Mouse (Mus musculus): ENCODE data around the gene Tnnt3. TPM values are rescaled to one million over a fixed set of nuclear protein-coding genes. Genes with fewer than 3 reads are reported as not detected.

Tnnt3 gene
- polyA plus RNA-seq, 1 experiment from 2014 or later: 1.6 TPM

- 0 out of 2 replicates have a peak, but pooled peaks have one; percentile 20 for ATAC-seq (replicated peaks)
- Histone ChIP-seq H3K4me2 (peak overlapping the region; percentile 28), H3K9ac (0 out of 2 replicates have a peak overlapping the region, but pooled peaks have one; percentile 6), H3K27me3 (replicated peaks) (no peaks in the 10 kb centered on the region), H3K4me1 (peaks cover 12% of the 10 kb centered on the region), H3K36me3 (replicated peaks) (no peaks in the 10 kb centered on the region), H3K4me3 (no peak overlapping the region), H3K9me3 (no peaks in the 10 kb centered on the region), H3K27ac (peak overlapping the region; percentile 35)
- 45% methylated on average over 21 of the region's 21 CpGs for WGBS
These were observed 17.8 kb downstream of the Tnnt3 start for GRCm38 (mm10) chr7:142516221-142516978.

DNA sequence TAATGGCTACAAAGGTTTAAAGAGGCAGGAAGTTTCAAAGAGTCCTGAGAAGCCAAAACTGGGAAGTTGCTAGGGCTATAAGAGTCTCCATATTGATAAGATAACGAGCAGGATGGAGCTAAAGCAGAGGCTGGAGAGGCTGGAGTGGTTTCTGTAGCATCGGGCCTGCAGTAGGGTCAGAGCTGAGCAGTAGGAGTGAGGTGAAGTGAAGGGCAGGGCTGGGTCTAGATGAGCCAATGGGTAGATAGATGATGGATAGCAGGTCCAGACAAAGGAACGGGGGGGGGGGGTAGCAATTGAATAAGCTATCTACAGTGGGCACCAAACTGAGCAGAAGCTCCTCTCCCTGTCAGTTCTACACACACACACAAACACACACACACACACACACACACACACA is 18.9 kb downstream of the Tnnt3 start:
- Histone ChIP-seq H3K9ac (no peak overlapping the region), H3K36me3 (replicated peaks) (no peaks in the 10 kb centered on the region), H3K4me3 (no peak overlapping the region), H3K27me3 (replicated peaks) (no peaks in the 10 kb centered on the region), H3K9me3 (no peaks in the 10 kb centered on the region), H3K27ac (no peak overlapping the region), H3K4me2 (no peak overlapping the region), H3K4me1 (peaks cover 12% of the 10 kb centered on the region)
- ATAC-seq (replicated peaks): no peak
- 89% methylated on average over 3 of the region's 3 CpGs for WGBS

DNA sequence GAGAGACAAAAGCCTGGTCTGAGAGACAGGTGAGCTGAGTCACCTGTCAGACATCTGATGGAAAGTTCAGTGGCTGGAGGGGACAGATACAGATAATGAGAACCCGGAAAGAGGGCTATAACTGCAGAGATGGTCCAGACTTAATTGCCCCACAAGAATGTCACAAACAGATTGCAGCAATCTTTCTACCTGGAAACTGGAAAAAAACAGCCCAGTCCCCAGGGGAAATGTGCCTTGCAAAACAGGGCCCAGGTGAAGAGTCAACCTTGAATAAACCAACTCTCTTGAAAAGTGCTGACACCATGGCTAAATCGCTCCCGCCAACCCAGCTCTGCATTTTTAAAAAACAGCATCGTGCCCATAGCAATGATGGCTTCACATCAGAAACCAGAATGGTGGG is 21.7 kb downstream of the Tnnt3 start:
- H3K9ac ChIP-seq: no peak overlapping the region
- no peaks in the 10 kb centered on the region for H3K27me3 ChIP-seq (replicated peaks)
- H3K4me1 ChIP-seq: peaks cover 12% of the 10 kb centered on the region
- ATAC-seq (replicated peaks): no peak
- WGBS: 92% methylated on average over 4 of the region's 4 CpGs
- no peak overlapping the region for H3K4me2 ChIP-seq
- H3K27ac ChIP-seq: no peak overlapping the region
- H3K9me3 ChIP-seq: no peaks in the 10 kb centered on the region
- H3K36me3 ChIP-seq (replicated peaks): no peaks in the 10 kb centered on the region
- H3K4me3 ChIP-seq: no peak overlapping the region

GRCm38 (mm10) chr7:142522352-142522751 is 23.7 kb downstream of the Tnnt3 start:
- no peaks in the 10 kb centered on the region for H3K9me3 ChIP-seq
- H3K4me1 ChIP-seq: no peaks in the 10 kb centered on the region; the same call in 1 of the 2 replicates
- H3K9ac ChIP-seq: no peak overlapping the region
- no peak for ATAC-seq (replicated peaks)
- H3K27ac ChIP-seq: no peak overlapping the region
- H3K4me2 ChIP-seq: no peak overlapping the region
- H3K4me3 ChIP-seq: no peak overlapping the region
- 24% methylated on average over 4 of the region's 4 CpGs for WGBS
- no peaks in the 10 kb centered on the region for H3K27me3 ChIP-seq (replicated peaks)
- H3K36me3 ChIP-seq (replicated peaks): no peaks in the 10 kb centered on the region

DNA sequence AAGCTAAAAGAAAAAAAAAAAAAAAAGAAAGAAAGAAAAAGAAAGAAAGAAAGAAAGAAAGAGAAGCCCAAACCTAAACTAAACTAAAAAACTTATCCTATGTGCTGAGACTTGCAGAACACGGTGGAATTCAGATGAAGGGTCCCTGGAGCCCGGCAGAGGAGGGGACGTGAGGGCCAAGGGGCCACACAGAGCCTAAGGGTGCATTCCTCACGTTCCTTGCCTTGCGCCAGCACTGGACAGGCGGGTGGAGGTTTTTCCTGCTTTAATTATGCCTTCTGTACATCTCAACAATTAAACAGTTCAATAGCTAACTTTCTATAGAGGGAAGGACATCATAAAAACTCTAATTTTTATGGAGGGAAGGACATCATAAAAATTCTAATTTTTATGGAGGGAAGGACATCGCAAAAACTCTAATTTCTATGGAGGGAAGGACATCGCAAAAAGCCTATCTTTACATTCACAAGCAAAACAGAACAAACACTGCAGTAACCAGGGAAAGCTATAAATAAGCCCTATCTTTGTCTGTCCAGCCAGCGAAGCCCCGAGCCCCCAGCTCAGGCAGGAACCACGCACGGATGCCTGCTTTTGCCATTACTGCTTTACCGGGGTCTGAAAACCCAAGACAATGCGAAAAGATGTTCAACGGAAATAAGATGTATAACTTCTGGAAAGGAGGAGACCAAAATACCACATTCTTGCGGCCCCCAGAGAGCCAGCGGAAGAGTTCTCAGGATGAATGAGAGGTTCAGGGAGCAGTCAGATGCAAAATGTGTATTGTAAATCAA is 24.8 kb downstream of the Tnnt3 start:
- Histone ChIP-seq H3K36me3 (replicated peaks) (no peaks in the 10 kb centered on the region), H3K9ac (no peak overlapping the region), H3K4me3 (no peak overlapping the region), H3K4me1 (no peaks in the 10 kb centered on the region; the same call in 1 of the 2 replicates), H3K27ac (no peak overlapping the region), H3K9me3 (no peaks in the 10 kb centered on the region), H3K4me2 (no peak overlapping the region), H3K27me3 (replicated peaks) (no peaks in the 10 kb centered on the region)
- WGBS: 57% methylated on average over 17 of the region's 17 CpGs
- no peak for ATAC-seq (replicated peaks)

GRCm38 (mm10) chr7:142525342-142526178 is 26.9 kb downstream of the Tnnt3 start:
- H3K27ac ChIP-seq: no peak overlapping the region

DNA sequence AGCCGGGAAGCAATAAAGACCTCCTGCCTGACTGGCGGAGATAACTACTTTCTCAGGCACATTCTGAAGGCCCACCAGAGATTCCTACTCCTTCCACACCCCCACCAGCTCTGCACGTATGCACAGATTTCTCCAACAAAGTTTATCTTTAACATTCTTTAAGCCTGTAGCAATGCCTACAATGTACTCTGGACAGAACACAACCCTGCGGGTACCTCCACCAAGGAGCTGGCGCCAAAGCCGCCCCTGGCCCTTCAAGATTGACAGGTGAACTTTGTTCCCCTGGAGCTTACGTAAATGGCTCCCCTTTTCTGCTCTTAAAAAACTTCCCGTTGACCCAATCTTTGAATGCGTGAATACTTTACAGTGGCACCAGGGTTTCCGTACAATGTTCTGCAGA is 30.7 kb downstream of the Tnnt3 start:
- no peak overlapping the region for H3K27ac ChIP-seq
- no peaks in the 10 kb centered on the region for H3K36me3 ChIP-seq (replicated peaks)
- no peak overlapping the region for H3K9ac ChIP-seq
- H3K4me2 ChIP-seq: no peak overlapping the region
- peaks cover 10% of the 10 kb centered on the region for H3K4me1 ChIP-seq
- peaks cover 3% of the 10 kb centered on the region; the same call in 1 of the 2 replicates for H3K27me3 ChIP-seq (replicated peaks)
- H3K4me3 ChIP-seq: no peak overlapping the region
- WGBS: 76% methylated on average over 10 of the region's 10 CpGs
- no peaks in the 10 kb centered on the region for H3K9me3 ChIP-seq
- no peak for ATAC-seq (replicated peaks)

More at GRCm38 (mm10) chr7:142525342-142526178, 26.9 kb downstream of the Tnnt3 start:
- Histone ChIP-seq H3K4me2 (no peak overlapping the region), H3K36me3 (replicated peaks) (no peaks in the 10 kb centered on the region), H3K4me1 (no peaks in the 10 kb centered on the region; the same call in 1 of the 2 replicates), H3K27me3 (replicated peaks) (no peaks in the 10 kb centered on the region), H3K4me3 (no peak overlapping the region), H3K9ac (no peak overlapping the region), H3K9me3 (no peaks in the 10 kb centered on the region)
- ATAC-seq (replicated peaks): no peak
- 26% methylated on average over 13 of the region's 13 CpGs for WGBS

DNA sequence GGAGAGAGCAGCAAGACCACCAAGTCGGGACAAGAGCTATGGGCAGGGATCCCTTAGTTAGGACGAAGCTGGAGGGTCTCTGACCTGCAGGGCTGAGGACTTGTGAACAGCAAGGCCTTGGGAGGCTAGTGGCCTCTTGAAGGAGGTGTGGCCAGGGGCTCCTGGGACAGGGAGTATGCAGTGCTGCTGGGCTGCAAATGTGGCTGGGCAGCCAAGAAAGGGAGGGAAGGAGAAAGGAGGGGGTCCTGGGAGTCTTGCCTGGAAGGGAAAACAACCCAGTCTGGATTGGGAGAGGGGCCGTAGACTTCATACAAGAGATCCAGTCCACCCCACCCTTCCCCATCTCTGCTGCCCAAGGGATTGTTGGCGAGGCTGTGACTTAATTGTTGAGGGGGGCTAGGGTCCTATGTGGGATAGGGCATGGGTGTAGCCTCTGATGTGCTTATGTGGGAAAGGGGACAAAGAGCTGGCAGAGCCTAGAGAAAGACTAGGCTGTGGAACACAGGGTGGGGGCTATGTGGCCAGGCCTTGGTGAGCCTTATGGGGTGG is 33.4 kb downstream of the Tnnt3 start:
- H3K9ac ChIP-seq: no peak overlapping the region
- no peak overlapping the region for H3K4me3 ChIP-seq
- H3K36me3 ChIP-seq (replicated peaks): no peaks in the 10 kb centered on the region
- H3K4me2 ChIP-seq: no peak overlapping the region; the same call in 1 of the 2 replicates
- H3K4me1 ChIP-seq: peaks cover 11% of the 10 kb centered on the region
- WGBS: 87% methylated on average over 4 of the region's 4 CpGs
- peaks cover 3% of the 10 kb centered on the region; the same call in 1 of the 2 replicates for H3K27me3 ChIP-seq (replicated peaks)
- no peak overlapping the region for H3K27ac ChIP-seq
- no peaks in the 10 kb centered on the region for H3K9me3 ChIP-seq
- peak; percentile 32 for ATAC-seq (replicated peaks)

DNA sequence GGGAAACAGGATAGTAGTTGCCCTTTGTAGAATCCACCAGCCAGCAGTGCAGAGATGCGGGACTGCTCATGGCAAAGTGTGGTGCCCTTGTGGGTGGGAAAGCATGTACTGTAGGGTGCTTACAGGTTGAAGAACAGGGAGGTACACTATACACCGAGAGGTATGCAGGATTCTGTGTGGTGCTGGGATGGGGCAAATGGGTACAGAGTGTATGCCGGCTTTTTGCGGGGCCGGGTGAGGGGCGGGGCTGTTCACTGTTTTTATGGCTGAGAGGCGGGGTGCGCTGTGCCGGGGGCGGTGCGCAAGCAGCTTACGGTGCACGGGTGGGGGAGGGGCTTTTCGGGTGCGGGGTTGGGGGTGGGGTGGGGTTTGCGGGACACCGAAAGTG is 34.0 kb downstream of the Tnnt3 start, which contains the start of gene Mrpl23:
Gene Mrpl23 (plus strand): TSS at position 16 of the 388 bp plus-strand sequence.
- no peaks in the 10 kb centered on the region for H3K36me3 ChIP-seq (replicated peaks)
- H3K9me3 ChIP-seq: no peaks in the 10 kb centered on the region
- WGBS: 8% methylated on average over 17 of the region's 17 CpGs
- peaks cover 11% of the 10 kb centered on the region for H3K4me1 ChIP-seq
- H3K4me3 ChIP-seq: peak within 1 kb of the TSS; percentile 67
- peak within 1 kb of the TSS; percentile 76 for H3K4me2 ChIP-seq
- peak within 1 kb of the TSS; percentile 48 for H3K9ac ChIP-seq
- peak within 1 kb of the TSS; percentile 75 for H3K27ac ChIP-seq
- ATAC-seq (replicated peaks): peak; percentile 83
- H3K27me3 ChIP-seq (replicated peaks): peaks cover 3% of the 10 kb centered on the region; the same call in 1 of the 2 replicates

GRCm38 (mm10) chr7:142533059-142533855 is 34.6 kb downstream of the Tnnt3 start:
- peak overlapping the region; percentile 67 for H3K4me3 ChIP-seq
- peak overlapping the region; percentile 48 for H3K9ac ChIP-seq
- under 1% methylated on average over 44 of the region's 44 CpGs for WGBS
- no peaks in the 10 kb centered on the region for H3K36me3 ChIP-seq (replicated peaks)
- no peaks in the 10 kb centered on the region for H3K9me3 ChIP-seq
- peaks cover 3% of the 10 kb centered on the region; the same call in 1 of the 2 replicates for H3K27me3 ChIP-seq (replicated peaks)
- ATAC-seq (replicated peaks): peak; percentile 90
- peak overlapping the region; percentile 75 for H3K27ac ChIP-seq
- peak overlapping the region; percentile 76 for H3K4me2 ChIP-seq
- peaks cover 13% of the 10 kb centered on the region for H3K4me1 ChIP-seq

DNA sequence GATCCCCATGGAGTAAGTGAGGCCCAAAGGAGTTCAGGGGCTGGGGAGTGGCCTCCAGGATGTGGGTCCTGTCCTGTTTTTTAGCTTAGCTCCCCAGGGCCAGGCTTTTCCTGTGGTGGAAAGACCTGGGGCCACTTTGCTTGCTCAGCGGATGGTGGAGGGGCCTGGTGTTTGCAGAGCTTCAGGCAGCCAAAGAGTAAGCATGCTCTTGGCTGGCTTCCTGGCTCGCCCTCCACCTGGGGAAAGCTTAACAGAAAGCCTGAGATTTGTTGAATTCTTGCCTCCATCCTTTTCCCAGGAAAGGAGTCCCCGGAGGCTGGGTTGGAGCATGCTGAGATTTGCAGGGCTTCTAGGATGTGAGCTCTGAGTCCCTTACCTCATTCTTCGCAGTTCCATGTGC is 36.5 kb downstream of the Tnnt3 start:
- peaks cover 24% of the 10 kb centered on the region for H3K4me1 ChIP-seq
- 81% methylated on average over 4 of the region's 4 CpGs for WGBS
- no peak overlapping the region for H3K4me3 ChIP-seq
- H3K27ac ChIP-seq: no peak overlapping the region
- no peak for ATAC-seq (replicated peaks)
- H3K4me2 ChIP-seq: no peak overlapping the region
- H3K9me3 ChIP-seq: no peaks in the 10 kb centered on the region
- no peak overlapping the region for H3K9ac ChIP-seq
- peaks cover 3% of the 10 kb centered on the region; the same call in 1 of the 2 replicates for H3K27me3 ChIP-seq (replicated peaks)
- no peaks in the 10 kb centered on the region for H3K36me3 ChIP-seq (replicated peaks)
